Mouse (Mus musculus) ES-E14 (cell line): ENCODE data around the gene Wdr6. TPM values are rescaled to one million over a fixed set of nuclear protein-coding genes. Genes with fewer than 3 reads are reported as not detected.

ENCODE experiments used
- DNase-seq: peaks from one replicate; pipeline ENCODE4 v3.0.0-alpha.2; 2013; ENCODE audit warnings: low read depth, low spot score
- H3K27ac ChIP-seq: 2 replicates; pipeline ENCODE4 v1.5.1; 2012; ENCODE audit warnings: low read depth, mild to moderate bottlenecking, low read length, moderate library complexity, mixed read lengths; ENCODE audit not compliant: poor library complexity, insufficient read depth, severe bottlenecking
- H3K36me3 ChIP-seq: 2 replicates; pipeline ENCODE4 v1.6.1; 2012; ENCODE audit warnings: mild to moderate bottlenecking, low read length, moderate library complexity, mixed read lengths; ENCODE audit not compliant: control insufficient read depth, poor library complexity, insufficient read depth, severe bottlenecking
- H3K4me1 ChIP-seq, 2 experiments: fragments of 150-350 bp in 1 of 2; sonication (generic) in 1 of 2; 2 replicates each; pipeline ENCODE4 v1.6.1; 2012; ENCODE audit warnings: low read length in 2 of 2, mild to moderate bottlenecking in 1 of 2, mixed read lengths in 1 of 2; ENCODE audit not compliant: control insufficient read depth in 2 of 2, insufficient read depth in 2 of 2, poor library complexity in 1 of 2
- H3K4me3 ChIP-seq, 2 experiments: fragments of 150-350 bp in 1 of 2; sonication (generic) in 1 of 2; 2 replicates each; pipeline ENCODE4 v1.5.1; 2012; ENCODE audit warnings: low read length in 2 of 2, low read depth in 1 of 2, mild to moderate bottlenecking in 1 of 2, mixed read lengths in 1 of 2; ENCODE audit not compliant: insufficient read depth in 1 of 2, poor library complexity in 1 of 2, severe bottlenecking in 1 of 2
- H3K9ac ChIP-seq: 2 replicates; pipeline ENCODE4 v1.6.1; 2012; ENCODE audit warnings: low read depth, mild to moderate bottlenecking, low read length, mixed read lengths; ENCODE audit not compliant: poor library complexity, insufficient read depth, severe bottlenecking
- H3K9me3 ChIP-seq: fragments of 150-350 bp; sonication (generic); 2 replicates; pipeline ENCODE4 v1.6.1; 2012; ENCODE audit warnings: low read depth, mild to moderate bottlenecking, low read length; ENCODE audit not compliant: control insufficient read depth, insufficient read depth
- CHD2 ChIP-seq: IDR thresholded peaks from 2 replicates; pipeline ENCODE4 v1.6.1; 2014; ENCODE audit warnings: mild to moderate bottlenecking, low read depth, low read length, inconsistent platforms
- HCFC1 ChIP-seq: IDR thresholded peaks from 2 replicates; pipeline ENCODE4 v1.6.1; 2012; ENCODE audit warnings: low read length, inconsistent platforms, borderline replicate concordance; ENCODE audit not compliant: insufficient read depth
- MAFK ChIP-seq: IDR thresholded peaks from 2 replicates; pipeline ENCODE4 v1.6.1; 2014; ENCODE audit warnings: mild to moderate bottlenecking, low read depth, low read length, inconsistent platforms; ENCODE audit not compliant: insufficient read depth
- ZC3H11A ChIP-seq: IDR thresholded peaks from 2 replicates; pipeline ENCODE4 v1.6.1; 2012; ENCODE audit warnings: low read depth, mild to moderate bottlenecking, inconsistent platforms, low read length, borderline replicate concordance
- ZNF384 ChIP-seq: IDR thresholded peaks from 2 replicates; pipeline ENCODE4 v1.6.1; 2012; ENCODE audit warnings: low read depth, low read length, inconsistent platforms
- in situ Hi-C, 2 experiments: fragments of 600-800 bp; cut with MboI; formaldehyde crosslinking; loops; one replicate each; pipeline ENCODE4 v1.15.1; 2025; ENCODE audit warnings: low sequenced_read_pairs in 2 of 2, inconsistent platforms in 1 of 2; ENCODE audit not compliant: unreplicated experiment in 2 of 2
- total RNA-seq: library from RNA; depleted of rRNA; stranded (reverse); fragments of 300-350 nt; gene quantifications from 2 replicates; pipeline ENCODE4 v1.2.3, GENCODE M21; 2012; rRNA removed

Gene Wdr6
- 56.9 and 78.8 TPM in 2 replicates for total RNA-seq

DNA sequence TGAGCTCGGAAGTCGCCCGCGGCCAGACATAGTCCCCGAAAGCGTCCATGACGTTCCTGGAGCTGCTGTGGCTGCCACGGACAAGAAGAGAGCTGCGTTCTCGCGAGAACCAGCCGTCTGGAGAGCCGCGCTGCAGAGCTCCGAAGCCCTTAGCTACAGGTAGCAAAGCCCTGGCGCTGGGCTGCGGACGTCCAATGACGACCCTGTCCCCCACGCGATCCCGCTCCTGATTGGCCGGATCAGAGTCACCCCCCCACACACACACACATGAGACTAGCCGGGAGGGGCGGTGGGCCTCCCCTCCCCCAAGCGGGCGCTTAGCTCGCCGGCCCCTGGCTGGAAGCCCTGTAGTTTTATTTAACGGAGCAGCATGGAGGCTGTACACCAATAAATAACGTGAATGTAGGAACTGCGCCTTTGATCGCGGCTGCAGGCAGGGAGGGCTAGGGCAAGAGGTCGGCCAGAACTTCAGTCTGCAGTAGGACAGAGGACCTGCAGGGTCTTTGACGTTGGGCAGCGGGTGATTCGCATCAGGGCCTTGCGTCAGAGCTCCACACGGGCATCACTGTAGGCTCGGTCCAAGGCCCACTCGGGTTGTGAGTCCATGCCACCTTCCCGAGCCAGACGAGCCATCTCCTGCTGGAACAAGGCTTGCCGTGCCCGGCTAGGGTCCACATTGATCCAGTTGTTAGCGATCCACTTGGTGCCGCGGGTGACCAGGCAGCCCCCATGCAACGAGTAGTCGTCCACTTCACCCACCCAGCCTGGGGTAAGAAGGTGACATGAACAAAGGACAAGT, at the start of gene Wdr6:
TSS of gene Wdr6 (minus strand) at position 195 of the 799 bp plus-strand sequence.
- H3K4me1 ChIP-seq: peaks cover 6 to 37% of the 10 kb centered on the region in 2 experiments; a peak in 3 of 4 replicates
- in situ Hi-C loops: no loop called here
- H3K36me3 ChIP-seq: peaks cover 9% of the 10 kb centered on the region

DNA sequence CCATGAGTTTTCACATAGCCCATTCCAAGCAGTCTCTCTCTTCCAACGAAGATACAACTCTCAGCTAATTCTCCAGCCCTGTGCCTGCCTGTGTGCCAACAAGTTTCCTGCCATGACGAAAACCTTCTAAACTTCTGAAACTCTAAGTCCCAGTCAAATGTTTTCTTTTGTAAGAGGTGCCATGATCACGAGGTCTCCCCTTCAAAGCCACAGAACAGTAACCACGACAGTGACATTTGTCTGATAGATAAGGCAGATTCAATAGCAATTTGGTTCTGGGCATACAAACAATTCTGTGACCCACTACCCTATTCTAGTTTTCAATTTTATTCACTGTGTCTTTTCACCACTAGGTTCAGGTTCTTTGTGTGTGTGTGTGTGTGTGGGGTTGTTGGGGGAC, 49.6 kb upstream of the Wdr6 start:
- H3K9me3 ChIP-seq: no peaks in the 10 kb centered on the region
- TF ChIP-seq HCFC1 (no peak), ZNF384 (no peak), CHD2 (no peak), MAFK (no peak), ZC3H11A (no peak)
- DNase-seq: no peak
- H3K4me3 ChIP-seq: no peak overlapping the region
- H3K4me1 ChIP-seq: peaks cover 0 to 2% of the 10 kb centered on the region in 2 experiments; a peak in 1 of 4 replicates
- H3K9ac ChIP-seq: no peak overlapping the region
- in situ Hi-C loops: no loop called here
- H3K27ac ChIP-seq: no peak overlapping the region
- H3K36me3 ChIP-seq: peaks cover 16% of the 10 kb centered on the region

More for the DNA sequence above, at the start of gene Wdr6:
- Histone ChIP-seq H3K27ac (peak within 1 kb of the TSS; percentile 86), H3K9ac (peak within 1 kb of the TSS; percentile 96), H3K4me3 (peak within 1 kb of the TSS; percentile 76 to 96), H3K9me3 (no peaks in the 10 kb centered on the region)
- DNase-seq: peak; percentile 89
- TF ChIP-seq CHD2 (peak; percentile 99), MAFK (no peak)

DNA sequence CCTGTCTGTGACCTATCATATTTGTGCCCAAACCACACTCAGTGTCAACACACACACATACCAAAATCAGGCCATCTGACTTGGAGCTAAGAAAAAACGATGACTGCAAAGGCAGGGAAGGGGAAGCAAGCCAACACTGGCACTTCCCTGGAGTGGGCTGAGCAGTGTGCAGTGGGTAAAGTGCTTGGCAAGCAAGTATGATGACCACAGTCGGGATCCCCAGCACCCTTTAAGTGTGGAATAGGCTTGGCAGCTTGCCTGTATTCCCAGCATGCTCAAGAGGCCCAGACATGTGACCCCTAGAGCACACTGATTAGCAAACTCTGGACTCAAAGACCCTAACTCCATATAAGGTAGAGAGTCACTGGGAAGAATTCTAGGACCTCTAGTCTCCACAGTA, 48.0 kb upstream of the Wdr6 start:
- peaks cover 13% of the 10 kb centered on the region for H3K36me3 ChIP-seq
- no peaks in the 10 kb centered on the region for H3K9me3 ChIP-seq
- H3K4me1 ChIP-seq: peaks cover 0 to 2% of the 10 kb centered on the region in 2 experiments; a peak in 1 of 4 replicates
- in situ Hi-C loops: no loop called here
- H3K27ac ChIP-seq: no peak overlapping the region
- no peak for DNase-seq
- H3K9ac ChIP-seq: no peak overlapping the region
- TF ChIP-seq MAFK (no peak), HCFC1 (no peak), CHD2 (no peak)
- H3K4me3 ChIP-seq: no peak overlapping the region

DNA sequence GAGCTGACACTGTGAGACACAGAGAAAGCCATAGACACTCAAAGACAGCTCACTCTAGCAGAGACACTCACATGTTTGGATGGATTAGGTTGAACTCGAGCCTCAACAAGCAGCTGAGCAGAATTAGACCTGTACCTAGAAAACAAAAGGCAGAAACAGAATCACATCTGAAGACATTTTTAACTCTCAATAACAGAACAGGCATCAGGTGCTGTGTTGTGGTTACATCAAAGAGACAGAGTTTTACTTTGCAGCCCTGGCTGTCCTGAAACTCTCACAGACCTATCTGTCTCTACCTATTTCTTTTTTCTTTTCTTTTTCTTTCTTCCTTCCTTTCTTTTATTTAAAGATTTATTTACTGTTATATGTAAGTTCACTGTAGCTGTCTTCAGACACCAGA, 38.8 kb upstream of the Wdr6 start:
- in situ Hi-C loops: no loop called here
- TF ChIP-seq ZNF384 (no peak), ZC3H11A (no peak), MAFK (no peak), CHD2 (no peak), HCFC1 (no peak)
- no peak overlapping the region for H3K9ac ChIP-seq
- H3K27ac ChIP-seq: no peak overlapping the region
- 0 out of 4 replicates have a peak, but pooled peaks cover 0 to 2% of the 10 kb centered on the region in 2 experiments for H3K4me1 ChIP-seq
- no peak for DNase-seq
- H3K4me3 ChIP-seq: no peak overlapping the region
- H3K36me3 ChIP-seq: peaks cover 31% of the 10 kb centered on the region
- H3K9me3 ChIP-seq: no peaks in the 10 kb centered on the region
